Mouse (Mus musculus) MEL (cell line): ENCODE measurements around the gene Ptpn12.

Experiments used
- EP300 ChIP-seq, 2 experiments: IDR thresholded peaks; 2 replicates each; pipeline ENCODE4 v1.6.1; 2011; ENCODE audit warnings: improper control_type of control experiment in 2 of 2, low read length in 2 of 2, low read depth in 1 of 2, mild to moderate bottlenecking in 1 of 2
- USF2 ChIP-seq, 2 experiments: IDR thresholded peaks; 2 replicates each; pipeline ENCODE4 v1.6.1; 2011 to 2012; ENCODE audit warnings: improper control_type of control experiment in 2 of 2, low read length in 2 of 2, borderline replicate concordance in 1 of 2, inconsistent platforms in 1 of 2, low read depth in 1 of 2, mild to moderate bottlenecking in 1 of 2; ENCODE audit not compliant: insufficient read depth in 1 of 2

DNA sequence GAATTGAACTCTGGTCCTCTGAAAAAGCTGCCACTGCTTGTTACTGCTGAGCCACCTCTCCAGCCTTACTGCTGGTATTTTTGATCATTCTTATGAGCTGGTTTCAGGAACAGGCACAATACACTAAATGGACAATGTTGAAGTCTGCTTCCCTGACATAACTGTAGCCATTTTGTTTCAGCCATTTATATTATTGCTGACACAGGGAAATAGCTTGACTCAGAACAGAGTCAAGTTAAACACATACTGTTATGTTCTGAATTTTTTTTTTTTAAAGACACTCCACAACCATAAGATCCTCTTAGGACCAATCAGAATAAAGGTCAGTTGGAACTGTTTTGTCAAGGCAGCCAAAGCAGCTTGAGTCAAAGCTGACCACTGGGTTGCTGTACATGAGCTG is 72.2 kb downstream of the Ptpn12 start:
- no peak for TF ChIP-seq EP300 (IDR thresholded peaks at IDR 0.05; ENCODE audit: low read depth in 1 of 2, low read length in 2 of 2)
- no peak for TF ChIP-seq USF2 (IDR thresholded peaks at IDR 0.05; ENCODE audit: borderline replicate concordance in 1 of 2, insufficient read depth in 1 of 2, low read depth in 1 of 2, low read length in 2 of 2)
